Mouse (Mus musculus): ENCODE measurements around the gene Arhgdia. TPM values are rescaled to one million over a fixed set of nuclear protein-coding genes. Genes with fewer than 3 reads are reported as not detected.
"Not testable (repeated sequence)": the region's sequence is repeated elsewhere in the genome, so short reads cannot be mapped to it uniquely, and the experiment has no call there.

Gene Arhgdia
- polyA plus RNA-seq, 1 experiment from 2014 or later: 485 TPM

DNA sequence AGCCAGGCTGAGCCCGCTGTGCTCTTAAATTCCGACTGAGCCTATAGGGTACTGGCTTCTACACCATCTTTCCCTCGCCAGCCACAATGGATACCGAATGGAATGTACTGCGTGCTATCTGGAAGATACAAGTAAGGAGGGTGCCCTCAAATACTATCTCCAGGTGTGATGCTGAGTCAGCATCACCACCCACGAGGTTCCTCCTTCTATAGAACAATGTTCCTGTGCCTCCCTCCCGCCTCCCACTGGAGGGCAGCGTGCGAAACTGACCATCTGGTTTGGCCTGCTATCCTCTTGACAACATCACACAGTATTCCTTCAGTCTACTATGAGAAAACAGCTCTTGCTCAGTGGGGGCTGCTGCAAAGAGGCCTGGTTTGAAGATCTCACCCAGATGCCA is 16.3 kb downstream of the Arhgdia start:
- H3K27me3 ChIP-seq (replicated peaks; ENCODE audit: control insufficient read depth, insufficient read depth, low read length): no peaks in the 10 kb centered on the region
- no peaks in the 10 kb centered on the region for H3K4me1 ChIP-seq (replicated peaks; ENCODE audit: control insufficient read depth, insufficient read depth, low read length)
- H3K4me3 ChIP-seq (replicated peaks; ENCODE audit: low read length): no peak overlapping the region
- H3K36me3 ChIP-seq (ENCODE audit: control insufficient read depth, insufficient read depth): peaks cover 52% of the 10 kb centered on the region
- no peaks in the 10 kb centered on the region for H3K9me3 ChIP-seq (ENCODE audit: control insufficient read depth, low read length)
- H3K9ac ChIP-seq (replicated peaks; ENCODE audit: low read depth, low read length): no peak overlapping the region
- no peak overlapping the region for H3K4me2 ChIP-seq (ENCODE audit: low read length)
- H3K27ac ChIP-seq (ENCODE audit: low read length): no peak overlapping the region
- ATAC-seq: no peak
- 88% methylated on average over 9 of the region's 9 CpGs for WGBS

DNA sequence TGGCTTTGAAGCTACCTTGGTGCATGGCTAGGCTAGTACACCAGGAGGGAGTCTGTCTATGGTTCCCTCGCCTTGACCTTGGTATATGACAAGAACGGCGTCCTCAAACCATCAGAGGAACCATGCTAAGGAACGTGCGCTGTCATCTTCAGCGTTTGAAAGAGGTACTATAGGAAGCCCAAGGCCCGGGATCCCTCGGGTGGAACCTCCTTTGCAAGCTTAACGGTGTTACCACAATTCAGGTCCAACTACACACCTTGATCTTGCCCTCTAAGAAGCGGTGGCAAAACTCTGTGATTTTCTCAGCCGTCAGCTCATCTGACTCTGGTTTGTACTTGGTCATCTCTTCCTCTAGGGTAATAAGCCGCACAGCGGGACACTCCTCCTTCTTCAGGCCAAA is 18.5 kb downstream of the Arhgdia start:
- ATAC-seq: no peak
- WGBS: 97% methylated on average over 13 of the region's 13 CpGs
- H3K4me3 ChIP-seq (replicated peaks; ENCODE audit: low read length): no peak overlapping the region
- H3K36me3 ChIP-seq (ENCODE audit: control insufficient read depth, insufficient read depth): peaks cover 50% of the 10 kb centered on the region
- no peaks in the 10 kb centered on the region for H3K4me1 ChIP-seq (replicated peaks; ENCODE audit: control insufficient read depth, insufficient read depth, low read length)
- no peak overlapping the region for H3K27ac ChIP-seq (ENCODE audit: low read length)
- H3K4me2 ChIP-seq (ENCODE audit: low read length): no peak overlapping the region
- H3K9ac ChIP-seq (replicated peaks; ENCODE audit: low read depth, low read length): no peak overlapping the region
- no peaks in the 10 kb centered on the region for H3K9me3 ChIP-seq (ENCODE audit: control insufficient read depth, low read length)
- no peaks in the 10 kb centered on the region for H3K27me3 ChIP-seq (replicated peaks; ENCODE audit: control insufficient read depth, insufficient read depth, low read length)

DNA sequence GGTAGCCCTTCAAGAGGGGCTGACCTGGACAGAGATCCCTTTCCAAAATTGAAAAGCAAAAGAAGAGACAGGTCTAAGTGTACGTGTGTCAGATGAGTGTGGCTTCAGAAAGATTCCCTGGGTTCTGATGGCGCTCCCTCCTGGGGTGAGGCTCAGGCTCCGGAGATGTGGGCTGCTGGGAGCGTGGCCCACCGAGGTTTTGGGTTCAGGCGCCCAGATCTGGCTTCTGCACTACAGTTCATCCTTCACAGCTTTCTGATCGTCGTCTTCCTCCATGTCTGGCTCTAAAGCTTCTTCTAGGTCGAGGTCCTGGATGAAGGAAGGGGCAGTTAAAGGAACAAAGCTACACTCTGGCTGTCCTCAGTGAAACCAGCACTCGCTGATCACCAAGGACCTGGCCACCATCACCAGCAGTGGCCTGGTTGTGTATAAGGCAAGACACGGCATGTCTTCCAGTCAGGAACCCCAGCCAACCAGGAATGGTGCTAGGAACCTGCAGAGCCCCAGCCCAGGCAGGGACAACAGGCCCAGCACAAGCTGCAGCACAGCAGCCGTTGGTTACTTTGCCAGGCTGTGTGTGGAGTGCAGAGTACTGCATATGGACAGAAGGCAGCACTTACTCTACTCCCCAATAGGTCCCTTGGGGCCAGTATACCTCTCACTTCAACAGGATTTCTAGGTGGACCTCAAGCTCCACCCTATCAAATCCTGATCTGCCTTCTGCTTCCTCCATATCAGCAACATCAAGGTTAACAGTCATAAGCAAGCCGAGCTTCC is 20.3 kb downstream of the Arhgdia start:
- no peak for ATAC-seq
- peaks cover 46% of the 10 kb centered on the region for H3K36me3 ChIP-seq (ENCODE audit: control insufficient read depth, insufficient read depth)
- 95% methylated on average over 13 of the region's 13 CpGs for WGBS
- H3K9me3 ChIP-seq (ENCODE audit: control insufficient read depth, low read length): no peaks in the 10 kb centered on the region
- no peak overlapping the region for H3K4me2 ChIP-seq (ENCODE audit: low read length)
- H3K27ac ChIP-seq (ENCODE audit: low read length): no peak overlapping the region
- no peak overlapping the region for H3K4me3 ChIP-seq (replicated peaks; ENCODE audit: low read length)
- no peaks in the 10 kb centered on the region for H3K4me1 ChIP-seq (replicated peaks; ENCODE audit: control insufficient read depth, insufficient read depth, low read length)
- H3K27me3 ChIP-seq (replicated peaks; ENCODE audit: control insufficient read depth, insufficient read depth, low read length): no peaks in the 10 kb centered on the region
- H3K9ac ChIP-seq (replicated peaks; ENCODE audit: low read depth, low read length): no peak overlapping the region

DNA sequence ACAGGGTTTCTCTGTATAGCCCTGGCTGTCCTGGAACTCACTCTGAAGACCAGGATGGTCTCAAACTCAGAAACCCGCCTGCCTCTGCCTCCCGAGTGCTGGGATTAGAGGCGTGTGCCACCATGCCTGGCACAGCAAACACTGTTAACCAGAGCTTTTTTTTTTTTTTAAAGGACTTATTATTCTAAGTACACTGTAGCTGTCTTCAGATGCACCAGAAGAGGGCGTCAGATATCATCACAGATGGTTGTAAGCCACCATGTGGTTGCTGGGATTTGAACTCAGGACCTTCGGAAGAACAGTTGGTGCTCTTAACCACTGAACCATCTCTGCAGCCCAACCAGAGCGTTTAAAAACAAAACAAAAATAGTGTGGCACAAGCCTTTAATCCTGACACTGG is 22.6 kb downstream of the Arhgdia start:
- H3K4me3 ChIP-seq (replicated peaks; ENCODE audit: low read length); H3K9me3 ChIP-seq (ENCODE audit: control insufficient read depth, low read length); H3K4me2 ChIP-seq (ENCODE audit: low read length); H3K9ac ChIP-seq (replicated peaks; ENCODE audit: low read depth, low read length); H3K27ac ChIP-seq (ENCODE audit: low read length); H3K27me3 ChIP-seq (replicated peaks; ENCODE audit: control insufficient read depth, insufficient read depth, low read length); ATAC-seq; H3K4me1 ChIP-seq (replicated peaks; ENCODE audit: control insufficient read depth, insufficient read depth, low read length): not testable (repeated sequence)
- 88% methylated on average over 6 of the region's 6 CpGs for WGBS
- H3K36me3 ChIP-seq (ENCODE audit: control insufficient read depth, insufficient read depth): peaks cover 36% of the 10 kb centered on the region

DNA sequence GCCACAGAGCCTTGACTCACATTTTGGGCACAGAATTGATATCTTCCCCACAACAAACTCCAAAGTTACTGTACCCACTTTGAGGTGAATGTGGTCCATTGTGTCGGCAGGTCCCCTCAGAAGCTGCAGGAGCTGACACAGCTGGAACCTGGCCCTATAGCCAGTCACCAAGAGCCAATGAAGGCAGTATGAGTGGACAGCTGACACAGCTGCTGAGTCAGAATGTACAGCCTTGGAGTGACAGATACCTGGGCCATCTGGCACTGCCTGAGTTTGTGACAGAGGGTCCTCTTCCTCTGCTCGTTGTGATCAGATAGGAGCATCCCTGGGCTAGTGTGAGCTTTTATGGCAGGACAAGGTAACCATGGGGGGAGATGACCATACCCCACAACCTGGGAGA is 26.2 kb downstream of the Arhgdia start:
- H3K4me1 ChIP-seq (replicated peaks; ENCODE audit: control insufficient read depth, insufficient read depth, low read length): peaks cover 3% of the 10 kb centered on the region
- H3K9me3 ChIP-seq (ENCODE audit: control insufficient read depth, low read length): no peaks in the 10 kb centered on the region
- no peak overlapping the region for H3K4me3 ChIP-seq (replicated peaks; ENCODE audit: low read length)
- no peak overlapping the region for H3K27ac ChIP-seq (ENCODE audit: low read length)
- ATAC-seq: no peak
- H3K9ac ChIP-seq (replicated peaks; ENCODE audit: low read depth, low read length): no peak overlapping the region
- 89% methylated on average over 2 of the region's 2 CpGs for WGBS
- H3K36me3 ChIP-seq (ENCODE audit: control insufficient read depth, insufficient read depth): peaks cover 4% of the 10 kb centered on the region
- no peaks in the 10 kb centered on the region for H3K27me3 ChIP-seq (replicated peaks; ENCODE audit: control insufficient read depth, insufficient read depth, low read length)
- H3K4me2 ChIP-seq (ENCODE audit: low read length): no peak overlapping the region

DNA sequence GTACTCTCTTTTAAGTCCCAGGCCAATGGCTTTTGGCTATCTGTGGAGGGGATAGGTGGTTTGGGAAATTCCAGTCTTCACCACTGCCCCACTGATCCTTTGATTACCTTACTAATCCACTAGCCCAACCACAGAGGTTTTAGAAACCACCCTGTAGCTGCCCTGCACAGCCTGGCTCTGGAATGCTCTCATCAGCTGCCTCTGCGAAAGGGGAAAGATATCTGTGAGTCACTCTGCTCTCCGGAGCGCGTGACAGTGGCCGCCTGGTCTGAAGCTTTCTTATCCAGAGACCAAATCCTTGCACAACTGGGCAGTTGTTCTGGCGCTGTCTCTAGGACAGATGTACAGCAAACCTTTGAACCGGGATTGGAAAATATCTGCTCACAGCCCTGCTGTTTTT is 26.6 kb downstream of the Arhgdia start:
- H3K4me3 ChIP-seq (replicated peaks; ENCODE audit: low read length): no peak overlapping the region
- no peak overlapping the region for H3K9ac ChIP-seq (replicated peaks; ENCODE audit: low read depth, low read length)
- no peak for ATAC-seq
- H3K36me3 ChIP-seq (ENCODE audit: control insufficient read depth, insufficient read depth): peaks cover 4% of the 10 kb centered on the region; the same call in 1 of the 2 replicates
- H3K9me3 ChIP-seq (ENCODE audit: control insufficient read depth, low read length): no peaks in the 10 kb centered on the region
- H3K27ac ChIP-seq (ENCODE audit: low read length): no peak overlapping the region
- H3K4me1 ChIP-seq (replicated peaks; ENCODE audit: control insufficient read depth, insufficient read depth, low read length): peaks cover 7% of the 10 kb centered on the region
- H3K4me2 ChIP-seq (ENCODE audit: low read length): no peak overlapping the region
- 79% methylated on average over 7 of the region's 7 CpGs for WGBS
- no peaks in the 10 kb centered on the region for H3K27me3 ChIP-seq (replicated peaks; ENCODE audit: control insufficient read depth, insufficient read depth, low read length)

DNA sequence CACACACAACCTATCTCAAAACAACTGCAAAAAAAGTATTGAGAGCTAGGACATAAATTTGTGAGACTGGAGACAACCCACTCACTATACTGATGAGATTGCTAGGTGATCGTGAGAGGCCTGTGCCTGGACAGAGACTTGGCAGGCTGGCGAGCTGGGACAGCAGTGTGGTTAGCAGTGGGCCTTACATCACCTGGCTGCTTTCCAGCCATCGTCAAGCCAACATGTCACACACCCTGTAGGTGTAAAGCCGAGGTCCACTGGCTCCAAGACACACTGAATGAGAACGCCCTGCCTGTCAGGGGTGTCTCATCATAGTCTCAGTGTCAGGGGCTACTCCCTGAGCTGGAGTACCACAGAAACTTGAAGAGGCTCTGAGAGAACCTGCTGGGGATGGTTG is 28.7 kb downstream of the Arhgdia start:
- no peak for ATAC-seq

DNA sequence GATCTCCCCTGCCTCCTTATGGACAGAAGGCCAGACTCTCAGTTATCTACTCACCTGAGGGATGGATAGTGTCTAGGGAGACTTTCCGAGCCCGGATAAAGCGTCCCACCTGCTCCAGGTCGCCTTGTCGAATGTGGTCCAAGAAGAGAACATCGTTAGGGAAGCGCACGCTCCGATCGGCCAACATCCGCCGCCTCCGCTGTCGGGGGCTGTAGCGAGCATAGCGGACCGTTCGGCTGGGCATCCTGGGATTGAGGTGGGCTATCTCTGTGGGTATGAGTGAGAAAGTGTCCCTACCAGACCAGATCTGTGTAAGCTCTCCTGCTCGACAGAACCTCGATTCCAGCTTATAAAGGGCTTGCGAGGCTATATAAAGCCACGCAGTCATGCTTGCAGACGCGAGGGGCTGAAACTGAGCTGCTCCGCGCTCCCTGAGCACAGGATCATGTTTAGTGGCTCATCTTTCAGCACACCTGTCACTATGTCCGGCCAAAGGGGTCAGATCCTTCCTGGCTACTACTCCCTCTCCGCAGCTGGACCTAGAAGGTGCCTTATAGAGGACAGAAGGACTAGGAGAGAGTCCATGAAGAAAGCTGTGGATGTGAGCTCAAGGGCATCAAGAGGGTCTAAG is 30.5 kb downstream of the Arhgdia start, which contains the start of gene Ppp1r27:
Gene Ppp1r27 (minus strand): TSS at position 323 of the 631 bp plus-strand sequence.
- peak within 1 kb of the TSS; percentile 72 for H3K4me3 ChIP-seq (replicated peaks; ENCODE audit: low read length)
- H3K27me3 ChIP-seq (replicated peaks; ENCODE audit: control insufficient read depth, insufficient read depth, low read length): no peaks in the 10 kb centered on the region
- no peak for ATAC-seq
- no peaks in the 10 kb centered on the region for H3K36me3 ChIP-seq (ENCODE audit: control insufficient read depth, insufficient read depth)
- H3K9ac ChIP-seq (replicated peaks; ENCODE audit: low read depth, low read length): peak within 1 kb of the TSS; percentile 86
- H3K4me2 ChIP-seq (ENCODE audit: low read length): peak within 1 kb of the TSS; percentile 78
- WGBS: 94% methylated on average over 28 of the region's 28 CpGs
- H3K4me1 ChIP-seq (replicated peaks; ENCODE audit: control insufficient read depth, insufficient read depth, low read length): peaks cover 23% of the 10 kb centered on the region
- H3K27ac ChIP-seq (ENCODE audit: low read length): no peak within 1 kb of the TSS
- no peaks in the 10 kb centered on the region for H3K9me3 ChIP-seq (ENCODE audit: control insufficient read depth, low read length)

More for the DNA sequence above, 28.7 kb downstream of the Arhgdia start:
- H3K9ac ChIP-seq (replicated peaks; ENCODE audit: low read depth, low read length): no peak overlapping the region
- WGBS: 63% methylated on average over 5 of the region's 5 CpGs
- peaks cover 20% of the 10 kb centered on the region for H3K4me1 ChIP-seq (replicated peaks; ENCODE audit: control insufficient read depth, insufficient read depth, low read length)
- no peaks in the 10 kb centered on the region for H3K9me3 ChIP-seq (ENCODE audit: control insufficient read depth, low read length)
- no peak overlapping the region for H3K4me2 ChIP-seq (ENCODE audit: low read length)
- H3K36me3 ChIP-seq (ENCODE audit: control insufficient read depth, insufficient read depth): no peaks in the 10 kb centered on the region
- no peak overlapping the region for H3K4me3 ChIP-seq (replicated peaks; ENCODE audit: low read length)
- H3K27ac ChIP-seq (ENCODE audit: low read length): no peak overlapping the region
- no peaks in the 10 kb centered on the region for H3K27me3 ChIP-seq (replicated peaks; ENCODE audit: control insufficient read depth, insufficient read depth, low read length)

DNA sequence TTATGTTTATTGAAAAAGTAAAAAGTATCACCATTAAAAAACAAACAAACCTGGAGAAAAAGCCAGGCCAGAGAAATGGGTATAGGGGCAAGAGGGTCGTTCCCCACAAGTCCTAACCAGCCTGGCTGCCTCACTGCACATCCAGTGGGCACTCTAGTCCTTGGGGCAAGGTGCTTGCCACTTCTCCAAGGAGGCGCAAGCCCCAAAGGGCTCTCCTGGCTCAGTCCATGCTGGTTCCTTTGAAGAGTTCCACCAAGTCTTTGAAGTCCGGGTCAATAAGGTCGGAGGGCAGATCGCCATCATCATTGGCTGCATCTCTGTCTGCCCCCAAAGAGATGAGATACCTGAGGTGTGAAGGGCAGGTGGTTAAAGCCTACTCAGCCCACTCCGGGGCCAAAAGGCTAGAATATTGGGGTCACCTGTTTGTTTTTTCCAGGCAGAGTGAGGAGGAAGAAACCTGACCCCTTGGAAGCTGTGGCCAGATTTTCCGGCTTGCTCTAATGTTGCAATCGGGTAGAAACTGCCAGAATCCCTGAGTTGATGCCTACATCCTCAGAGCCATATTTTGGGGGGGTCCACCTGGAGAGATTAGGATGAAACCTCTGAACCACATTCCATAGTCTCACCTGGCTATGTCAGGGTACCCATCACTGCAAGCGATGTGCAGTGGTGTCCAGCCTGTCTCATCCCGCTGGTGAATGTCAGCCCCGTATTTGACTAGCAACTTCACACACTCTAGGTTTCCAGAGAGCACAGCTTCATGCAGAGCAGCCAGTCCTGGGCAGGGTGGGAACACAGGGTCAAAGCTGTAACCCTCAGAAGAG is 31.2 kb downstream of the Arhgdia start:
- Histone ChIP-seq H3K9ac (replicated peaks; ENCODE audit: low read depth, low read length) (peak overlapping the region; percentile 86), H3K9me3 (ENCODE audit: control insufficient read depth, low read length) (no peaks in the 10 kb centered on the region), H3K4me3 (replicated peaks; ENCODE audit: low read length) (peak overlapping the region; percentile 72), H3K4me1 (replicated peaks; ENCODE audit: control insufficient read depth, insufficient read depth, low read length) (peaks cover 23% of the 10 kb centered on the region), H3K27ac (ENCODE audit: low read length) (0 out of 2 replicates have a peak overlapping the region, but pooled peaks have one; percentile 8), H3K27me3 (replicated peaks; ENCODE audit: control insufficient read depth, insufficient read depth, low read length) (no peaks in the 10 kb centered on the region), H3K4me2 (ENCODE audit: low read length) (peak overlapping the region; percentile 78), H3K36me3 (ENCODE audit: control insufficient read depth, insufficient read depth) (no peaks in the 10 kb centered on the region)
- 72% methylated on average over 11 of the region's 11 CpGs for WGBS
- peak; percentile 38 for ATAC-seq
